24 mouse cellular contexts compared by ENCODE assay signal in the genomic region with DNA sequence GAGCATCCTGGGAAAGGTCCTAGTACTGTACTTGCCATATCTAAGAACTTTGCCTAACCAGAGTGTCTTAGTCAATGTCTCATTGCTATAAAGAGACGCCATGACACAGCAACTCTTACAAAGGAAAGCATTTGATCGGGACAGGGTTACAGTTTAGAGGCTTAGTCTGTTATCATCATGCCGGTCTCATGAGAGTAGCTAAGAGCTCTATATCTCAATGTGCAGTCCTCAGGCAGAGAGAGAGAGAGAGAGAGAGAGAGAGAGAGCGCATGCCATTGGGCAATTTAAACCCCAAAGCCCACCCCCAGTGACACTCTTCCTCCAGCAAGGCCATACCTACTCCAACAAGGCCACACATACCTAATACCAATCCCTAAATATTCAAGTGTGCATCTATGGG. TPM values are rescaled to one million over a fixed set of nuclear protein-coding genes. Genes with fewer than 3 reads are reported as not detected.
A peak's percentile ranks its signal among the peaks of the same experiment; 100 is the strongest.
DNase-seq lines count a peak whose midpoint lies in the region; ATAC-seq and TF ChIP-seq lines count a peak whose summit lies in the region.
"Had no signal": no experiment of that assay in that cellular context is flagged by ENCODE, and none has a peak within 500 bp of the region (broad histone marks: within the 10 kb centered on the region; RNA-seq: fewer than 3 reads in every experiment).

No protein-coding gene starts in this region.

- H3K4me3 ChIP-seq in G1E (ENCODE audit: low read depth, low read length), result no peak overlapping the region
- H3K4me3 ChIP-seq in liver, embryonic 14.5 days (ENCODE audit: insufficient read depth in 1 of 2, low read depth in 2 of 2, low read length in 2 of 2), result no peak overlapping the region
- H3K4me3 ChIP-seq: embryonic facial prominence, embryonic 13.5 days; forebrain, embryonic 13.5 days; heart, adult 2 months; heart, embryonic 15.5 days; hindbrain, embryonic 13.5 days had no signal

- H3K36me3 ChIP-seq in G1E (replicated peaks), result no peaks in the 10 kb centered on the region
- H3K36me3 ChIP-seq in liver, embryonic 14.5 days (replicated peaks; ENCODE audit: control insufficient read depth, insufficient read depth, low read depth), result no peaks in the 10 kb centered on the region
- H3K36me3 ChIP-seq: embryonic facial prominence, embryonic 13.5 days; heart, embryonic 15.5 days; hindbrain, embryonic 13.5 days had no signal

- H3K9me3 ChIP-seq in G1E (replicated peaks), result no peaks in the 10 kb centered on the region
- no peaks in the 10 kb centered on the region for H3K9me3 ChIP-seq in liver, embryonic 14.5 days (ENCODE audit: control insufficient read depth, low read length)
- H3K9me3 ChIP-seq: embryonic facial prominence, embryonic 13.5 days; forebrain, embryonic 13.5 days; heart, embryonic 15.5 days; hindbrain, embryonic 13.5 days had no signal

- 22% methylated on average over 4 of the region's 4 CpGs for WGBS in liver, embryonic 14.5 days (ENCODE audit: insufficient replicate concordance)

- peaks cover 29% of the 10 kb centered on the region for H3K4me1 ChIP-seq in G1E (ENCODE audit: insufficient read depth, low read depth, low read length)
- H3K4me1 ChIP-seq in liver, embryonic 14.5 days (replicated peaks; ENCODE audit: control insufficient read depth in 2 of 2, insufficient read depth in 2 of 2, low read length in 1 of 2), result peaks cover 0 to 9% of the 10 kb centered on the region in 2 experiments; a peak in 2 of 4 replicates
- H3K4me1 ChIP-seq: forebrain, embryonic 13.5 days; heart, embryonic 15.5 days; hindbrain, embryonic 13.5 days had no signal

- H3K27me3 ChIP-seq in G1E (ENCODE audit: insufficient read depth, low read length), result peaks cover 17% of the 10 kb centered on the region
- no peaks in the 10 kb centered on the region for H3K27me3 ChIP-seq in liver, embryonic 14.5 days (ENCODE audit: control insufficient read depth, insufficient read depth, low read length)
- H3K27me3 ChIP-seq: CH12.LX; embryonic facial prominence, embryonic 13.5 days; forebrain, embryonic 13.5 days; heart, embryonic 15.5 days; hindbrain, embryonic 13.5 days; Patski had no signal

- no peak for DNase-seq in G1E (ENCODE audit: low spot score)
- peak; percentile 33 for DNase-seq in MEL-GATA-1-ER (ENCODE audit: extremely low read depth, low read depth)
- peak in 1 of 3 experiments; percentile 17 for DNase-seq in liver, embryonic 14.5 days (ENCODE audit: low read depth in 3 of 3, low spot score in 3 of 3)
- no peak for DNase-seq in adrenal gland, adult 18-20 months (ENCODE audit: low spot score in 2 of 2)
- DNase-seq in Muller cell, postnatal 12 days (ENCODE audit: inconsistent ontology term), result no peak
- DNase-seq in left cerebral cortex, adult 18-20 months (ENCODE audit: low spot score in 2 of 2), result no peak
- DNase-seq: adrenal gland, adult 2 months; adrenal gland, postnatal 36 days; cerebellum, adult 8-10 months; forebrain, postnatal 0 days; gastrocnemius, postnatal 14 days; heart, adult 2 months; heart, postnatal 14 days had no signal

- H3K4me2 ChIP-seq in liver, embryonic 14.5 days (ENCODE audit: low read depth), result no peak overlapping the region
- H3K4me2 ChIP-seq: embryonic facial prominence, embryonic 13.5 days; forebrain, embryonic 13.5 days; heart, embryonic 11.5 days; heart, embryonic 15.5 days; hindbrain, embryonic 13.5 days had no signal

- no peak for TF ChIP-seq CTCF in G1E (IDR thresholded peaks at IDR 0.05; ENCODE audit: low read depth, low read length)
- no peak for TF ChIP-seq CTCF in liver, embryonic 14.5 days (IDR thresholded peaks at IDR 0.05; ENCODE audit: low read depth)

- peak; percentile 72 for ATAC-seq in G1E (ENCODE audit: extremely low read depth, insufficient number of reproducible peaks, low FRiP score, poor library complexity, severe bottlenecking)
- ATAC-seq in liver, embryonic 14.5 days (ENCODE audit: insufficient read depth), result peak; percentile 80
- ATAC-seq in megakaryocyte progenitor cell, adult 5-6 weeks (replicated peaks; ENCODE audit: poor library complexity), result peak; percentile 87
- ATAC-seq: activated CD4-positive, CD25-positive, alpha-beta regulatory T cell, adult 4 months; forebrain, embryonic 13.5 days; forebrain, postnatal 0 days; hindbrain, postnatal 0 days; Patski had no signal

- H3K27ac ChIP-seq in liver, embryonic 14.5 days, result peak overlapping the region; percentile 46
- H3K27ac ChIP-seq: embryonic facial prominence, embryonic 13.5 days; forebrain, embryonic 13.5 days; heart, adult 2 months; heart, embryonic 15.5 days; hindbrain, embryonic 13.5 days; hindbrain, postnatal 0 days had no signal

- peak; percentile 31; the same call in 1 of the 2 replicates for TF ChIP-seq EP300 in liver, embryonic 14.5 days (IDR thresholded peaks at IDR 0.05; ENCODE audit: low read depth)

- no peak overlapping the region for H3K9ac ChIP-seq in liver, embryonic 14.5 days (replicated peaks)
- H3K9ac ChIP-seq: embryonic facial prominence, embryonic 13.5 days; forebrain, embryonic 13.5 days; forebrain, postnatal 0 days; heart, embryonic 15.5 days; hindbrain, embryonic 13.5 days had no signal

RNA-seq across cellular contexts. Expression of a gene that starts 21.5 kb away (rescaled TPM):
- total RNA-seq in G1E (2014; fragmentation: Nextera tagmentation) (2.3 and 4.2 TPM in 2 replicates), G1E (2017) (5.3 and 7.2 TPM in 2 replicates)
- polyA plus RNA-seq in G1E (2012), result 1.8 and 2.9 TPM in 2 replicates
- polyA plus RNA-seq in liver, embryonic 14.5 days (2012; rRNA removed), result 1.0 and 1.1 TPM in 2 replicates
- 0.85 and 1.2 TPM in 2 replicates for polyA plus RNA-seq in liver, embryonic 14.5 days (2014; fragmentation: Nextera tagmentation; extraction: Ambion mirVana)
- 0.47 and 0.81 TPM in 2 replicates for total RNA-seq in megakaryocyte progenitor cell, adult 5-6 weeks (2015)
- 1.7 and 3.6 TPM in 2 replicates for total RNA-seq in megakaryocyte progenitor cell, adult 5-6 weeks (2017)
- 1 to 10 TPM; 6.6 to 9.8 TPM for total RNA-seq in adrenal gland, adult 18-20 months (2021)
- total RNA-seq in left cerebral cortex, adult 18-20 months (2021), result 10 to 100 TPM in 1 of 2 experiments, 1 to 10 TPM in 1; 9.0 to 10.4 TPM

RNA-seq across cellular contexts. Expression of a gene that starts 21.7 kb away (rescaled TPM):
- total RNA-seq in G1E (2014; fragmentation: Nextera tagmentation) (209 TPM in 2 replicates), G1E (2017) (212 and 216 TPM in 2 replicates)
- polyA plus RNA-seq in G1E (2012), result 123 and 125 TPM in 2 replicates
- 39.6 and 50.8 TPM in 2 replicates for polyA plus RNA-seq in liver, embryonic 14.5 days (2012; rRNA removed)
- polyA plus RNA-seq in liver, embryonic 14.5 days (2014; fragmentation: Nextera tagmentation; extraction: Ambion mirVana), result 95.1 and 97.7 TPM in 2 replicates
- total RNA-seq in megakaryocyte progenitor cell, adult 5-6 weeks (2015), result 123 and 145 TPM in 2 replicates
- total RNA-seq in megakaryocyte progenitor cell, adult 5-6 weeks (2017), result 118 and 126 TPM in 2 replicates
- total RNA-seq in adrenal gland, adult 18-20 months (2021), result 100 to 1,000 TPM in 1 of 2 experiments, 10 to 100 TPM in 1; 95.4 to 109 TPM
- total RNA-seq in left cerebral cortex, adult 18-20 months (2021), result 10 to 100 TPM; 64.6 to 64.7 TPM

RNA-seq across cellular contexts. Expression of a gene that starts 41.1 kb away (rescaled TPM):
- 15.9 and 21.1 TPM in 2 replicates for total RNA-seq in G1E (2014; fragmentation: Nextera tagmentation)
- 23.2 and 23.4 TPM in 2 replicates for total RNA-seq in G1E (2017)
- 30.3 and 40.2 TPM in 2 replicates for polyA plus RNA-seq in G1E (2012)
- polyA plus RNA-seq in liver, embryonic 14.5 days (2012; rRNA removed), result 6.8 and 7.1 TPM in 2 replicates
- polyA plus RNA-seq in liver, embryonic 14.5 days (2014; fragmentation: Nextera tagmentation; extraction: Ambion mirVana), result 1.7 and 2.6 TPM in 2 replicates
- total RNA-seq in megakaryocyte progenitor cell, adult 5-6 weeks (2015), result 5.5 and 6.0 TPM in 2 replicates
- 13.8 and 18.8 TPM in 2 replicates for total RNA-seq in megakaryocyte progenitor cell, adult 5-6 weeks (2017)
- 10 to 100 TPM; 18.2 to 20.3 TPM for total RNA-seq in adrenal gland, adult 18-20 months (2021)
- total RNA-seq in left cerebral cortex, adult 18-20 months (2021), result 10 to 100 TPM; 18.5 to 19.2 TPM

RNA-seq across cellular contexts. Expression of a gene that starts 51.3 kb away (rescaled TPM):
- total RNA-seq in G1E (2014; fragmentation: Nextera tagmentation), result 1.5 TPM in 2 replicates
- 0.22 and 0.35 TPM in 2 replicates for total RNA-seq in G1E (2017)
- 0.54 and 0.61 TPM in 2 replicates for polyA plus RNA-seq in G1E (2012)
- polyA plus RNA-seq in liver, embryonic 14.5 days (2012; rRNA removed), result 0.09 and 0.12 TPM in 2 replicates
- 0.04 TPM in 1 of 2 replicates, not detected in the other for polyA plus RNA-seq in liver, embryonic 14.5 days (2014; fragmentation: Nextera tagmentation; extraction: Ambion mirVana)
- total RNA-seq in megakaryocyte progenitor cell, adult 5-6 weeks (2015), result not detected in 2 replicates
- not detected in 2 replicates for total RNA-seq in megakaryocyte progenitor cell, adult 5-6 weeks (2017)
- under 1 TPM; 0.33 to 0.35 TPM for total RNA-seq in adrenal gland, adult 18-20 months (2021)
- total RNA-seq in left cerebral cortex, adult 18-20 months (2021), result 10 to 100 TPM; 69.2 to 88.5 TPM
- total RNA-seq: heart, adult 2 months; hematopoietic stem cell, adult 5-6 weeks had no signal
- polyA plus RNA-seq: activated CD4-positive, CD25-positive, alpha-beta regulatory T cell, adult 4 months had no signal
